Mouse (Mus musculus) forebrain, postnatal 0 days (tissue): ENCODE data around the gene Trim80. TPM values are rescaled to one million over a fixed set of nuclear protein-coding genes. Genes with fewer than 3 reads are reported as not detected.
"Not testable (repeated sequence)": the region's sequence is repeated elsewhere in the genome, so short reads cannot be mapped to it uniquely, and the experiment has no call there.

Experiments
- ATAC-seq: fragments of 200-750 bp; cut with Nextera tagmentation; 2 replicates; pipeline ENCODE4 v1.8.0; 2017; ENCODE audit warnings: mild to moderate bottlenecking, moderate library complexity
- DNase-seq: peaks from one replicate; pipeline ENCODE4 v3.0.0-alpha.2; 2015
- H3K27ac ChIP-seq: fragments of 300-500 bp; sonication (generic); 2 replicates; pipeline ENCODE4 v1.5.1; 2014; ENCODE audit warnings: low read depth, mild to moderate bottlenecking, antibody characterized with exemption, low read length, moderate library complexity, mixed read lengths
- H3K27me3 ChIP-seq: fragments of 300-500 bp; sonication (generic); 2 replicates; pipeline ENCODE4 v1.6.1; 2014; ENCODE audit warnings: mild to moderate bottlenecking, low read length, mixed read lengths; ENCODE audit not compliant: insufficient read depth
- H3K36me3 ChIP-seq: fragments of 300-500 bp; sonication (generic); 2 replicates; pipeline ENCODE4 v1.6.1; 2014; ENCODE audit warnings: mild to moderate bottlenecking, moderate library complexity; ENCODE audit not compliant: insufficient read depth
- H3K4me1 ChIP-seq: fragments of 300-500 bp; sonication (generic); 2 replicates; pipeline ENCODE4 v1.6.1; 2014; ENCODE audit warnings: antibody characterized with exemption; ENCODE audit not compliant: insufficient read depth
- H3K4me2 ChIP-seq: fragments of 300-500 bp; sonication (generic); 2 replicates; pipeline ENCODE4 v1.6.1; 2014; ENCODE audit warnings: low read depth, mild to moderate bottlenecking, moderate library complexity
- H3K4me3 ChIP-seq: fragments of 300-500 bp; sonication (generic); 2 replicates; pipeline ENCODE4 v1.5.1; 2014; ENCODE audit warnings: low read depth, low read length, mixed read lengths
- H3K9ac ChIP-seq: fragments of 300-500 bp; sonication (generic); 2 replicates; pipeline ENCODE4 v1.6.1; 2014; ENCODE audit warnings: mild to moderate bottlenecking
- H3K9me3 ChIP-seq: fragments of 300-500 bp; sonication (generic); 2 replicates; pipeline ENCODE4 v1.6.1; 2016; ENCODE audit warnings: low read length
- CTCF ChIP-seq: sonication (generic); IDR thresholded peaks from 2 replicates; pipeline ENCODE4 v1.5.1; 2016; ENCODE audit warnings: antibody characterized with exemption, control low read depth, low read depth
- WGBS: fragments of 180-500 bp; shearing (Covaris S2); extraction: QIAGEN DNeasy Blood & Tissue Kit; methylation state at CpG from one replicate; pipeline ENCODE4 v1.1.7; 2014; 5-methylcytosine and 5-hydroxymethylcytosine counted together
- polyA plus RNA-seq: library from polyadenylated mRNA; unstranded; fragments of >200 nt; fragmentation: Nextera tagmentation; extraction: Ambion mirVana; gene quantifications from 2 replicates; pipeline ENCODE4 v1.2.1, GENCODE M21; 2015
- total RNA-seq: library from RNA; depleted of rRNA; stranded (reverse); fragments of >200 nt; gene quantifications from 2 replicates; pipeline ENCODE4 v1.2.3, GENCODE M21; 2014

The Trim80 gene
- total and polyA plus RNA-seq, 2 experiments from 2014 or later: not detected

DNA sequence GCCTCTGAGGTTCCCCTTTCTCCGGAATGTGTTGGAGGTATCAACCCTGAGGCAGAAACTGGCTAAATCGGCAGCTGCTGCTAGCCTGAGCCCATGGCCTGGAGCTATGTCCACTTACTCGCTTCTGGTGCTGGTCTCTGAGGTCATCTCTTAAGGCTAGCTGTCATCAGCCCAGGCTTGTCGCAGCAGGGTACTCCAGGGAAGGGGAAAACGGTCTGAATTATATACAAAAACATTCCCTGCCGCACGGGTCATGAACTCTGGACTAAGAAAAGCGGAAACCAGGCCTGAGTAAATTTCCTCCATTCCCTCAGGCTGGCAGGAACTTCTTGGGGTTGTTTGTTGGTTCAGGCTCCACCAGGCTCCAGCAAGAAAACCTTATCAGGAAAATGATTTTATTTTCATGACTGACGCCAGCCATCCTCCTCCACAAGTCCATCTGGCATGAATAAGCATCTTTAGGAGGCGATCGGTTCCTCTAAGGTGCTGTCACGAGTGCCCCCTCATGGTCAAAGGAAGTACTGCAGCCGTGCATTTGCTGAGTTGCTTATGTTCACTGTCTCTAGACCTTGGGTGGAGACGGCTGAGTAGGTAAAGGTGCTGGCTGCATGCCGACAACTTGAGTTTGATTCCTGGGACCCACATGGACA lies 33.4 kb downstream of the Trim80 start:
- Histone ChIP-seq H3K27me3 (no peaks in the 10 kb centered on the region), H3K9ac (no peak overlapping the region), H3K4me3 (no peak overlapping the region), H3K4me1 (peaks cover 20% of the 10 kb centered on the region), H3K4me2 (no peak overlapping the region), H3K9me3 (no peaks in the 10 kb centered on the region), H3K36me3 (no peaks in the 10 kb centered on the region), H3K27ac (peak overlapping the region; percentile 47; the same call in 1 of the 2 replicates)
- DNase-seq: peak; percentile 95
- ATAC-seq: peak; percentile 18; the same call in 1 of the 2 replicates
- TF ChIP-seq CTCF: peak; percentile 99
- 24% methylated on average over 15 of the region's 15 CpGs for WGBS

DNA sequence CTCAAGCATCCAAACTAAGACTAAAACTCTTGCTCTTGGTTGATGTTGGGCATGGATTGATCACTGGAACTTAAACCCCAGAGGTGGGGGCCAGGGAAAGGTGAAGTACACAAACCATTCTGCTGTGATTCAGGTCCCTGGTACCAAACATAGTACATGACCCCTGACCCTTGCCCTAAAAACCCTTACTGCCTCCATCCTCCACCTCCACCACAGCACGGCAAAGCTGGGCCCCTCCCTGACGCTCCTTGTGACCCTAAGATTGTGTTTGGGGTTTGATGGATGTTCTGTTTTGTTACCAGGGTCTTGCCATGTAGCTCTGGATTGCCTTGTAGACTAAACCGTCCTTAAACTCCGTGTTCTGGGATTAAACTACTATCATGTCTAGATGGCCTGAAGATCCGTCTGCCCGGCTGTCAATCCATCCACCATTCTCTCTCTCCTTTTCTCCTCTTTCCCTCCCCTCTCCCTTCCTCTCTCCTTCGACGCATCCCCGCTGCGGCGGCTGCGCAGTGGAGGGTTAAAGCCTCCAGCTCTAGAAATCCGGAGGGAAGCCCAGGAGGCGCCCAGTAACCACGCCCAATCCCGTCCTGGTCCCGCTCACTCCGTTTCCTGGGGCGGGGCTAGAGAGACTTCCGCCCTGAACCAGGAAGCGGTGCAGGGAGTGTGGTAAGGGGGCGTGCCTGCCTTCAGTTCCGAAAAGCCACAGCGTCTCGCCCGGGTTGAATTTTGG lies 34.8 kb downstream of the Trim80 start, which contains the start of gene Armc7:
Armc7 (plus strand) TSS at position 643 of the 733 bp plus-strand sequence.
- no peaks in the 10 kb centered on the region for H3K27me3 ChIP-seq
- peaks cover 20% of the 10 kb centered on the region for H3K4me1 ChIP-seq
- H3K4me2 ChIP-seq: peak within 1 kb of the TSS; percentile 91
- DNase-seq (peak; percentile 97), ATAC-seq (peak; percentile 99)
- peak within 1 kb of the TSS; percentile 77 for H3K9ac ChIP-seq
- no peak; the same call in 1 of the 2 replicates for TF ChIP-seq CTCF
- H3K36me3 ChIP-seq: no peaks in the 10 kb centered on the region
- H3K9me3 ChIP-seq: no peaks in the 10 kb centered on the region
- peak within 1 kb of the TSS; percentile 76 for H3K4me3 ChIP-seq
- WGBS: under 1% methylated on average over 26 of the region's 26 CpGs
- peak within 1 kb of the TSS; percentile 82 for H3K27ac ChIP-seq

DNA sequence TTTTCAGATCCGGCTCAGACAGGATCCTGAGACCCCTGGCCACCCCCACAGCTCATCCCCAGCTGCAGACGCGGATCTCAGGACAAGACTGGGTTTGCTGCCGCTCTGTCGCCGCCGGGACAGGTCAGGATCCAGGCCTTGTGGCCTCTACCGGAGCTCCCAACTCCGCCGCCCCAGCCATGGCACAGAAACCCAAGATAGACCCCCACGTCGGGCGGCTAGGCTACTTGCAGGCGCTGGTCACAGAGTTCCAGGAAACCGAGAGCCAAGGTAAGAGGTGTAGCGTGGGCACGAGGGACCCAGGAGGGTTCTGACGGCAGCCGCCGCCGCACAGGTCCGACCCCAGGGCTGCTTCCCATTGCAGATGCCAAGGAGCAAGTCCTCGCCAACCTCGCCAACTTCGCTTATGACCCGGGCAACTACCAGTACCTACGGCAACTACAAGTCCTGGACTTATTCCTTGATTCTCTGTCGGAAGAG lies 35.5 kb downstream of the Trim80 start:
- no peaks in the 10 kb centered on the region for H3K36me3 ChIP-seq

DNA sequence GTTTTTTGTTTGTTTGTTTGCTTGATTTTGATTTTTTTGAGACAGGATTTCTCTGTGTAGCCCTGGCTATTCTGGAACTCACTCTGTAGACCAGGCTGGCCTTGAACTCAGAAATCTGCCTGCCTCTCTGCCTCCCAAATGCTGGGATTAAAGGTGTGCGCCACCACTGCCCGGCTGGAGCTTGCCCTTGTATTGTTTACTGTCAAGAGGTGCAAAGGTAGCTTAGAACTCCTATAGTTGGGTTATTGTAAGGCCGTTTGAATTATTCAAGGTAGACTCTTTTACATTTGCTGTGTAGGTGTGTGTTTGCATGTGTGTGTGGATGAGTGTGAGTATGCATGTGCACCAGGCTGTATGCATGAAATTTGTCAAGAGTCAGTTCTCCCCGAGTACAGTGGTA lies 36.3 kb downstream of the Trim80 start:
- peak overlapping the region; percentile 91 for H3K4me2 ChIP-seq
- H3K9ac ChIP-seq: peak overlapping the region; percentile 77; the same call in 1 of the 2 replicates
- H3K27me3 ChIP-seq, DNase-seq, H3K9me3 ChIP-seq, ATAC-seq, H3K36me3 ChIP-seq, H3K4me3 ChIP-seq, H3K27ac ChIP-seq: not testable (repeated sequence)
- 79% methylated on average over 4 of the region's 4 CpGs for WGBS
- peaks cover 20% of the 10 kb centered on the region for H3K4me1 ChIP-seq

More for the DNA sequence above, 35.5 kb downstream of the Trim80 start:
- Histone ChIP-seq H3K4me1 (peaks cover 20% of the 10 kb centered on the region), H3K4me2 (peak overlapping the region; percentile 91), H3K9me3 (no peaks in the 10 kb centered on the region), H3K27me3 (no peaks in the 10 kb centered on the region), H3K4me3 (peak overlapping the region; percentile 76), H3K9ac (peak overlapping the region; percentile 77), H3K27ac (peak overlapping the region; percentile 82)
- WGBS: 5% methylated on average over 28 of the region's 28 CpGs
- ATAC-seq: no peak
- no peak for TF ChIP-seq CTCF
- no peak for DNase-seq

DNA sequence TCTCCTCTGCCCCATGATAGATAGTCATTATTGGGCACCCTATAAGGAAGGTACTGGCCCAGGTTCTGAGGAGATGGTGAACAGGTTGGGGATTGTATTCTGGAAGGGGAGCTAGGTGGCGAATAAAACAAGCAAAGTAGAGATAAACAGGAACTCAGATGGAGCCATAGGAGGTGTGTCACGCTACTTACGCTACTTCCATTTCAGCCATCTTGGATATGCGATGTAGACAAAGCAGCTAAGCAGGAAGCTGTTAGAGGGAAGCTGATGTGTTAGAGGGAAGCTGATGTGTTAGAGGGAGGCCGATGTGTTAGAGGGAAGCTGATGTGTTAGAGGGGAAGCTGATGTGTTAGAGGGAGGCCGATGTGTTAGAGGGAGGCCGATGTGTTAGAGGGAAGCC lies 37.0 kb downstream of the Trim80 start:
- not testable (repeated sequence) for H3K4me3 ChIP-seq, H3K4me2 ChIP-seq, DNase-seq, ATAC-seq, H3K9ac ChIP-seq, H3K9me3 ChIP-seq, H3K27ac ChIP-seq, H3K27me3 ChIP-seq, H3K36me3 ChIP-seq
- WGBS: 90% methylated on average over 7 of the region's 7 CpGs
- H3K4me1 ChIP-seq: peaks cover 20% of the 10 kb centered on the region

DNA sequence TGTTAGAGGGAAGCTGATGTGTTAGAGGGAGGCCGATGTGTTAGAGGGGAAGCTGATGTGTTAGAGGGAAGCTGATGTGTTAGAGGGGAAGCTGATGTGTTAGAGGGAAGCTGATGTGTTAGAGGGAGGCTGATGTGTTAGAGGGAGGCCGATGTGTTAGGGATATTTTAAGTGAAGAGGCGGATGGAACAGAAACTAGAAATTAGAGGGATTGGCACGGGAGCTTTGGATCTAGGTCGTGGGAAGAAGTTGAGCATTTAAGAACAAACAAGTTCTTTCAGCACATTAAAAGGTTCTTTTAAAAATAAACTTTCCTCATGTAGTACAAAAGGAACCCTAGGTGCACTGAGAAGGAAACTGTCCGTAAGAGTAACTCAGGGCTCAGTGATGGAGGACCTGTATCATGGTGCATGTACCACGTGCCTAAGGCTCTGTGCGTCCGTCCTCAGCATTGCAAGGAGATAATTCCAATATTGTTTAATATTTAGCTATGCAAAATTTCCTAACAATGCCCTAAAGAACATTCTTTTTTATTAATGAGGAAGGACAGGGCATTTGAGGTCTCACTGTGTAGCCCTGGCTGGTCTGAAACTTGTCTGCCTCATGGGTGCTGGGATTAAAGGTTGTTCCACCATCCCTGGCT lies 38.1 kb downstream of the Trim80 start:
- no peak for ATAC-seq
- no peak overlapping the region for H3K4me3 ChIP-seq
- TF ChIP-seq CTCF: no peak
- DNase-seq: no peak
- no peak overlapping the region for H3K27ac ChIP-seq
- no peaks in the 10 kb centered on the region for H3K27me3 ChIP-seq
- H3K9ac ChIP-seq: no peak overlapping the region
- no peak overlapping the region for H3K4me2 ChIP-seq
- 83% methylated on average over 9 of the region's 9 CpGs for WGBS
- H3K9me3 ChIP-seq: no peaks in the 10 kb centered on the region
- H3K4me1 ChIP-seq: peaks cover 20% of the 10 kb centered on the region
- H3K36me3 ChIP-seq: no peaks in the 10 kb centered on the region
